Mouse (Mus musculus) ovary, postnatal 14 days (tissue): ENCODE data around the gene Olfr116.

Experiments
- DNase-seq: peaks from one replicate; pipeline ENCODE4 v3.0.0; 2022; ENCODE audit warnings: low spot score

Olfr116 gene

DNA sequence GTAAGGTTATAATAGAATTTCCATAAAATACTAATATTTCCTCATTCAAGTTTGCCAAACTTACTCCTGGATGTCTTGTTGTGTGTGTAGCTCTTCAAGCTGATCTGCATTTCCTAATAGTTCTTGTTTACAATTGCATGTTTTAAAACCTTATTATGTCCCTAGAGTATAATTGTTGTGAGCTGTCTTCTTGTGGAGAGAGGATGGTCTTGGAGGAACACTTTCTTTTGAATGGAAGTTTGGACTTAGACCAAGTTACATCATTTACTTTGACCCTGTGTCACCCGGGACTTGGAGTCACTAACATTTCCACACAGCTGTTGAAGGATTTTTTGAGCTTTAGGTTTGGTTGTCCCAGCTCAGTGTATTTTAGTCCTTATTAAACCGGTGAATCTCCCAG, at the start of gene Olfr116, which contains the start of gene Olfr115:
TSS of gene Olfr116 (minus strand) at position 191 of the 400 bp plus-strand sequence.
TSS of gene Olfr115 (minus strand) at position 101 of the 400 bp plus-strand sequence.
- no peak for DNase-seq

DNA sequence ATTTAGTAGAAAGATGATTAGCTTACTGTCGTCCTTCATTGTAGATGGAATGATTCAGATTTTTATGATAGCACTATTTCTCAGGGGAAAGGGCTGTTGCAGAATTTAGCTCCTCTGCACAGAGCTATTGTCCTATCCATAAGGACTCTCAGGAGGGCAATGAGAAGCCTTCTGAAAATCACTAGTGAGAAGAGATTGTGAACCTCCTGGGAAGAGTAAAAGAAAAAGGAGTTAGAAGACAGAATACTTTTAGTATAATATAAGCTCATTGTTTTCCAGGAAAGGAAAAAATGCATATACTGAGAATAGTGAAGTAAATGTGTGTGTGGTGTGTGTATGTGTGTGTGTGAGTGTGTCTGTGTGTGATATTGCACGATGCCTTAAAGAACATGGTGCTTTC, 39.7 kb upstream of the Olfr116 start, which contains the start of gene Olfr118:
TSS of gene Olfr118 (plus strand) at position 301 of the 400 bp plus-strand sequence.
- no peak for DNase-seq

DNA sequence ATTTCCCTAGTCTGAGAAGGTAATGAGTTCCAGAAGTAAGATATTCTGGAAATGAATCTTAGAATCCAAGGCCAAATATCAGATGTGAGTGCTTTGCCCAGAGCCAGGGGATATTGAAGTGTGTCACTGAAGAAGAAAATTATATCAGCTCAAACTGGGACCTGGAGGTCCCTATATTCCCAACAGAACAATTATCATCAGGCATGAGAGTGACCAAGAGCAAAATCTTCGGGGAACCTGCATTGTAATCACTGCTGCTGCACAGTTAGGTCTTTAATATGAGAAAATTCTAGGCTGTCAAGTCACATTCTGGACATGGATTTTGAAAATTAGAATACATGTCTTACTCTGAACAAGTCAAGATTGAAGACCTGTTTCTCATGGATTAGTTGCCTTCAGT, 36.7 kb upstream of the Olfr116 start, which contains the start of gene Olfr117:
TSS of gene Olfr117 (minus strand) at position 101 of the 400 bp plus-strand sequence.
- no peak for DNase-seq

DNA sequence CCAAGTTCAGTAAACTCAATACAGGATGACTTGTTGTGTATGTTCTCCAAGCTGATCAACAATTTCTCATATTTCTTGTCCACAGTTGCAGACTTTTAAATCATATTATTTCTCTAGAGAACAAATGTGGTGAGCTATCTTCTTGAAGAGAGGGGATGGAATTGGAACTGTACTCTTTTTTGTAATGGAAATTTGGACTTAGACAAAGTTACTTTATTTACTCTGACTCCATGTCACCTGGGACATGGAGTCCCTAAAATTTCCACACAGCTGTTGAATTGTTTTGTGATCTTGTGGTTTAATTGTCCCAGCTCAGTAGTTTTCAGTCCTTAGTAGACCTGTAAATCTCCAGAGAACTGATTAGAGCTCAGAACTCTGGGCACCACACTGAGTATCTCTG, 34.4 kb downstream of the Olfr116 start, which contains the start of gene Olfr114:
TSS of gene Olfr114 (minus strand) at position 101 of the 400 bp plus-strand sequence.
- DNase-seq = no peak

DNA sequence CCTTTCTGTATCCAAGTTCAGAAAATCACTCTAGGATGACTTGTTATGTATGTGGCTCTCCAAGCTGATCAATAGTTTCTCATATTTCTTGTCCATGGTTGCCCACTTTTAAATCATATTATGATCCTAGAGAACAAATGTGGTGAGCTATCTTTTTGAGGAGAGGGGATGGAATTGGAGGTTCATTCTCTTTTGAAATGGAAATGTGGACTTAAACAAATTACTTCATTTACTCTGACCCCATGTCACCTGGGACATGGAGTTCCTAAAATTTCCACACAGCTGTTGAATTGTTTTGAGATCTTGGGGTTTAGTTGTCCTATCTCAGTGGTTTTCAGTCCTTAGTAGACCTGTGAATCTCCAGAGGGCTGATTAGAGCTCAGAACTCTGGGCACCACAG, 49.4 kb downstream of the Olfr116 start, which contains the start of gene Olfr113:
TSS of gene Olfr113 (minus strand) at position 101 of the 400 bp plus-strand sequence.
- DNase-seq = no peak
